Mouse (Mus musculus): ENCODE measurements around the gene Moap1. TPM values are rescaled to one million over a fixed set of nuclear protein-coding genes. Genes with fewer than 3 reads are reported as not detected.

Gene Moap1
- 2.5 TPM for polyA plus RNA-seq (2014; fragmentation: Illumina TruSeq; extraction: RNeasy Lipid Tissue Mini Kit (QIAGEN cat#74804); ENCODE audit: low read depth, low replicate concordance)

GRCm38 (mm10) chr12:102743589-102744574, at the start of gene Moap1, which contains the start of gene Tmem251:
TSS of gene Moap1 (minus strand) at chr12:102743661.
TSS of gene Tmem251 (plus strand) at chr12:102743762.

GRCm38 (mm10) chr12:102758403-102758756, 14.9 kb upstream of the Moap1 start, which contains the start of gene Gm20604:
TSS of gene Gm20604 (minus strand) at chr12:102758672.

GRCm38 (mm10) chr12:102757689-102758402, 14.4 kb upstream of the Moap1 start, which contains the start of the genes Gm28051, Gon7 and Ubr7:
TSS of gene Gm28051 (minus strand) at chr12:102757765.
TSS of gene Gon7 (minus strand) at chr12:102757803.
TSS of gene Ubr7 (plus strand) at chr12:102757967.

GRCm38 (mm10) chr12:102704457-102705198, 38.8 kb downstream of the Moap1 start, which contains the start of gene Itpk1:
TSS of gene Itpk1 (minus strand) at chr12:102704930.

Other genes with a start within 250 kb of the Moap1 start
- gene Chga, start 188.7 kb downstream of the Moap1 start, polyA plus RNA-seq (2014; fragmentation: Illumina TruSeq; extraction: RNeasy Lipid Tissue Mini Kit (QIAGEN cat#74804); ENCODE audit: low read depth, low replicate concordance): 5.6 TPM
- 2.8 TPM for gene Itpk1, start 38.7 kb downstream of the Moap1 start, polyA plus RNA-seq (2014; fragmentation: Illumina TruSeq; extraction: RNeasy Lipid Tissue Mini Kit (QIAGEN cat#74804); ENCODE audit: low read depth, low replicate concordance)
- 13.3 TPM for gene Tmem251, start 101 bp upstream of the Moap1 start, polyA plus RNA-seq (2014; fragmentation: Illumina TruSeq; extraction: RNeasy Lipid Tissue Mini Kit (QIAGEN cat#74804); ENCODE audit: low read depth, low replicate concordance)
- not detected for gene Gm28051, start 14.1 kb upstream of the Moap1 start, polyA plus RNA-seq (2014; fragmentation: Illumina TruSeq; extraction: RNeasy Lipid Tissue Mini Kit (QIAGEN cat#74804); ENCODE audit: low read depth, low replicate concordance)
- gene Gon7, start 14.1 kb upstream of the Moap1 start, polyA plus RNA-seq (2014; fragmentation: Illumina TruSeq; extraction: RNeasy Lipid Tissue Mini Kit (QIAGEN cat#74804); ENCODE audit: low read depth, low replicate concordance): 15.3 TPM
- gene Ubr7, start 14.3 kb upstream of the Moap1 start, polyA plus RNA-seq (2014; fragmentation: Illumina TruSeq; extraction: RNeasy Lipid Tissue Mini Kit (QIAGEN cat#74804); ENCODE audit: low read depth, low replicate concordance): 22.5 TPM
- 17.4 TPM for gene Gm20604, start 15.0 kb upstream of the Moap1 start, polyA plus RNA-seq (2014; fragmentation: Illumina TruSeq; extraction: RNeasy Lipid Tissue Mini Kit (QIAGEN cat#74804); ENCODE audit: low read depth, low replicate concordance)
- 65.2 TPM for gene Btbd7, start 134.8 kb upstream of the Moap1 start, polyA plus RNA-seq (2014; fragmentation: Illumina TruSeq; extraction: RNeasy Lipid Tissue Mini Kit (QIAGEN cat#74804); ENCODE audit: low read depth, low replicate concordance)
- not detected for gene Cox8c, start 155.7 kb upstream of the Moap1 start, polyA plus RNA-seq (2014; fragmentation: Illumina TruSeq; extraction: RNeasy Lipid Tissue Mini Kit (QIAGEN cat#74804); ENCODE audit: low read depth, low replicate concordance)
- 0.47 TPM for gene Unc79, start 205.2 kb upstream of the Moap1 start, polyA plus RNA-seq (2014; fragmentation: Illumina TruSeq; extraction: RNeasy Lipid Tissue Mini Kit (QIAGEN cat#74804); ENCODE audit: low read depth, low replicate concordance)